In genomic region chr10:105926229-105926911, GRCm38 (mm10) we compare ENCODE assay signal across 13 mouse cellular contexts.
DNase-seq lines count a peak whose midpoint lies in the region; ATAC-seq lines count a peak whose summit lies in the region.
"Had no signal": no experiment of that assay in that cellular context is flagged by ENCODE, and none has a peak within 500 bp of the region (broad histone marks: within the 10 kb centered on the region; RNA-seq: fewer than 3 reads in every experiment).

No protein-coding gene starts in this region.

- no peak overlapping the region for H3K4me2 ChIP-seq in forebrain, embryonic 11.5 days (ENCODE audit: low read depth, low read length, severe bottlenecking)
- no peak overlapping the region for H3K4me2 ChIP-seq in hindbrain, embryonic 13.5 days
- H3K4me2 ChIP-seq in midbrain, embryonic 16.5 days (ENCODE audit: low read length): no peak overlapping the region
- H3K4me2 ChIP-seq: limb, embryonic 13.5 days; lung, embryonic 15.5 days had no signal

- no peak overlapping the region for H3K4me3 ChIP-seq in forebrain, embryonic 11.5 days (ENCODE audit: low read depth, low read length)
- H3K4me3 ChIP-seq in forebrain, embryonic 10.5 days: no peak overlapping the region
- H3K4me3 ChIP-seq in hindbrain, embryonic 13.5 days: no peak overlapping the region
- no peak overlapping the region for H3K4me3 ChIP-seq in midbrain, embryonic 16.5 days (ENCODE audit: low read depth, low read length)
- H3K4me3 ChIP-seq: limb, embryonic 13.5 days; lung, embryonic 15.5 days had no signal

- no peaks in the 10 kb centered on the region; the same call in 1 of the 2 replicates for H3K4me1 ChIP-seq in forebrain, embryonic 11.5 days (replicated peaks; ENCODE audit: control insufficient read depth, insufficient read depth, low read length)
- peaks cover 13% of the 10 kb centered on the region; the same call in 1 of the 2 replicates for H3K4me1 ChIP-seq in forebrain, embryonic 10.5 days
- no peaks in the 10 kb centered on the region for H3K4me1 ChIP-seq in hindbrain, embryonic 13.5 days (replicated peaks)
- no peaks in the 10 kb centered on the region for H3K4me1 ChIP-seq in midbrain, embryonic 16.5 days (ENCODE audit: control insufficient read depth, insufficient read depth, low read length)
- H3K4me1 ChIP-seq: limb, embryonic 13.5 days; lung, embryonic 15.5 days had no signal

- DNase-seq in forebrain, embryonic 11.5 days (ENCODE audit: low spot score): no peak
- DNase-seq in forebrain, embryonic 10.5 days (ENCODE audit: extremely low spot score, low spot score): no peak
- peak; percentile 81 for DNase-seq in Muller cell, postnatal 12 days (ENCODE audit: inconsistent ontology term)
- DNase-seq in heart, adult 9 months (ENCODE audit: low spot score in 2 of 2): no peak
- DNase-seq in lung, postnatal 36 days: no peak
- DNase-seq in thymus, adult 18-20 months: no peak
- DNase-seq: cerebellum, postnatal 36 days; heart, adult 11 months; kidney, postnatal 10 days had no signal

- WGBS in forebrain, embryonic 11.5 days: 66% methylated on average over 5 of the region's 5 CpGs
- 83% methylated on average over 5 of the region's 5 CpGs for WGBS in forebrain, embryonic 10.5 days
- WGBS in hindbrain, embryonic 13.5 days: 74% methylated on average over 5 of the region's 5 CpGs
- WGBS in midbrain, embryonic 16.5 days: 76% methylated on average over 5 of the region's 5 CpGs

- peak; percentile 93 for ATAC-seq in forebrain, embryonic 11.5 days (replicated peaks; ENCODE audit: low FRiP score)
- ATAC-seq in hindbrain, embryonic 13.5 days (ENCODE audit: low FRiP score): peak; percentile 61; the same call in 1 of the 2 replicates
- 0 out of 2 replicates have a peak, but pooled peaks have one; percentile 25 for ATAC-seq in midbrain, embryonic 16.5 days

- H3K9ac ChIP-seq in forebrain, embryonic 11.5 days (ENCODE audit: low read length): no peak overlapping the region
- H3K9ac ChIP-seq in hindbrain, embryonic 13.5 days: no peak overlapping the region
- no peak overlapping the region for H3K9ac ChIP-seq in midbrain, embryonic 16.5 days (ENCODE audit: low read depth, low read length)
- H3K9ac ChIP-seq: limb, embryonic 13.5 days; lung, embryonic 15.5 days had no signal

- no peaks in the 10 kb centered on the region for H3K9me3 ChIP-seq in forebrain, embryonic 11.5 days (ENCODE audit: control insufficient read depth, low read length)
- no peaks in the 10 kb centered on the region for H3K9me3 ChIP-seq in forebrain, embryonic 10.5 days
- no peaks in the 10 kb centered on the region for H3K9me3 ChIP-seq in hindbrain, embryonic 13.5 days
- H3K9me3 ChIP-seq in midbrain, embryonic 16.5 days (replicated peaks; ENCODE audit: control insufficient read depth, low read length, poor library complexity, severe bottlenecking): no peaks in the 10 kb centered on the region
- H3K9me3 ChIP-seq: limb, embryonic 13.5 days; lung, embryonic 15.5 days had no signal

- H3K27me3 ChIP-seq in forebrain, embryonic 11.5 days (ENCODE audit: control insufficient read depth, insufficient read depth, low read length): no peaks in the 10 kb centered on the region
- no peaks in the 10 kb centered on the region for H3K27me3 ChIP-seq in forebrain, embryonic 10.5 days (ENCODE audit: poor library complexity, severe bottlenecking)
- no peaks in the 10 kb centered on the region for H3K27me3 ChIP-seq in hindbrain, embryonic 13.5 days
- no peaks in the 10 kb centered on the region for H3K27me3 ChIP-seq in midbrain, embryonic 16.5 days (ENCODE audit: control insufficient read depth, insufficient read depth, low read depth, low read length)
- H3K27me3 ChIP-seq: limb, embryonic 13.5 days; lung, embryonic 15.5 days had no signal

- no peaks in the 10 kb centered on the region for H3K36me3 ChIP-seq in forebrain, embryonic 11.5 days (ENCODE audit: control insufficient read depth, insufficient read depth, low read length)
- H3K36me3 ChIP-seq in forebrain, embryonic 10.5 days (replicated peaks): no peaks in the 10 kb centered on the region
- no peaks in the 10 kb centered on the region for H3K36me3 ChIP-seq in hindbrain, embryonic 13.5 days
- H3K36me3 ChIP-seq in midbrain, embryonic 16.5 days (ENCODE audit: control insufficient read depth, insufficient read depth, low read length): no peaks in the 10 kb centered on the region
- H3K36me3 ChIP-seq: limb, embryonic 13.5 days; lung, embryonic 15.5 days had no signal

- no peak overlapping the region for H3K27ac ChIP-seq in forebrain, embryonic 11.5 days (ENCODE audit: low read depth, low read length)
- no peak overlapping the region for H3K27ac ChIP-seq in forebrain, embryonic 10.5 days
- H3K27ac ChIP-seq in hindbrain, embryonic 13.5 days: no peak overlapping the region
- no peak overlapping the region for H3K27ac ChIP-seq in midbrain, embryonic 16.5 days (ENCODE audit: low read length)
- H3K27ac ChIP-seq: limb, embryonic 13.5 days; lung, embryonic 15.5 days had no signal

Comparison
In these comparisons a context has a peak if more than half of its experiments do, and no peak if none do; other contexts are left out.
1. ATAC-seq: peak in every context shown above with its lines; median percentile 93 in forebrain, embryonic 11.5 days; 61 in hindbrain, embryonic 13.5 days; 25 in midbrain, embryonic 16.5 days.